Mouse (Mus musculus) left cerebral cortex, adult 11 months (tissue): ENCODE measurements at regions not wholly inside any gene's neighbourhood (a gene's known extent, or its start where the extent isn't known, plus 50 kb on each side); places are given as distances from the start of the nearest gene placed in this dataset.
A peak's percentile ranks its signal among the peaks of the same experiment; 100 is the strongest.

Experiments used
- DNase-seq: peaks from one replicate; pipeline ENCODE4 v3.0.0; 2022; ENCODE audit warnings: low spot score

GRCm38 (mm10) chr19:56102454-56103080 is 184.4 kb upstream of the Habp2 start:
- DNase-seq, result no peak

- no peak for DNase-seq
These were observed 181.9 kb upstream of the Habp2 start for GRCm38 (mm10) chr19:56105073-56105451.

DNA sequence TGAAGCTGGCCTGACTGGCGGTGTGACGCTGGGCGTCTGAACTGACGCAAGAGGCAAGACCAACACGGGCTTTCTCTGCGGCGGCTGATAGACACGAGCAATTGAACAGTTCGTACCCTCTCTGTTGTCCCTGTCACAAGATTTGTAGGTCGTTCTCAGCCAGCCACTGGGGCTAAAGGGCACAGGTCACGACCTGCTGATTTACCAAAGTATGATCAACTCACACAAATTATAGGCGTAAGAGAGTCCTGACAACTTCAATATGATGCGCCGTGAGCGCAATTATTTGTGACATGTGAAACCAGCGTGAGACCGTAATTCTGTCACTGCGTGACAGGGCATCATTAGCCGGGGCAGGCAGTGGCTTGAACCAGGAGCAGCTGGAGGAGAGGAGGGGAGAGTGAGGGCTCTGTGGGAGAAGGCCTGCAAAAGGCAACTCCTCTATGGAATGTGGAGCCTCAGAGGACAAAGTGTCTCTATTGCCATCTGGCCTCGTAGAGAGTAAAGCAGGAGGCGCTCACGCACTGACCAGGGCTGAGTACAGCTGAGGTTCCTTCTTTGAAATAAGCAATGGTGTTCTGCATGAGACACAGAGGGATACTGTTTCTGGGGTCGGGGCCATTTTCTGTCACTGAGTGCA is 181.4 kb upstream of the Habp2 start:
- DNase-seq, result no peak

DNA sequence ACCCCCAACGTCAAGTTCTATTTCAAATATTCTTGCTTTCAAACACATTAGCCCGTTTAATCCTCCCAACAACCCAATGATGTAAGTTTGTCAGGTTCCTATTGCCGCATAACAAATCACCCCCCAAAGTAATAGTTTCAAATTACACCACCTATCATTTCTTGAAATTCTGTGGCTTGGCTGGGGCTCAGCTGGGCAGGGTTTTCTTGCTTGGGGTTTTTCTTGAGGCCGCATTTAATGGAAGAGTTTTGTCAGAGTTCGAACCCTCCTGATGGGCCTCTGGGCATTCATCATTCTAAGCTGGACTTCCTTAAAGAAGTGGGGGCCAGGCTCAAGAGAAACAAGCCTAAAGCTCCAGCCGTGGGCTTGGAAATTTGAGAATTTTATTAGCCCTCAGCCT is 178.1 kb upstream of the Habp2 start:
- DNase-seq, result no peak

DNA sequence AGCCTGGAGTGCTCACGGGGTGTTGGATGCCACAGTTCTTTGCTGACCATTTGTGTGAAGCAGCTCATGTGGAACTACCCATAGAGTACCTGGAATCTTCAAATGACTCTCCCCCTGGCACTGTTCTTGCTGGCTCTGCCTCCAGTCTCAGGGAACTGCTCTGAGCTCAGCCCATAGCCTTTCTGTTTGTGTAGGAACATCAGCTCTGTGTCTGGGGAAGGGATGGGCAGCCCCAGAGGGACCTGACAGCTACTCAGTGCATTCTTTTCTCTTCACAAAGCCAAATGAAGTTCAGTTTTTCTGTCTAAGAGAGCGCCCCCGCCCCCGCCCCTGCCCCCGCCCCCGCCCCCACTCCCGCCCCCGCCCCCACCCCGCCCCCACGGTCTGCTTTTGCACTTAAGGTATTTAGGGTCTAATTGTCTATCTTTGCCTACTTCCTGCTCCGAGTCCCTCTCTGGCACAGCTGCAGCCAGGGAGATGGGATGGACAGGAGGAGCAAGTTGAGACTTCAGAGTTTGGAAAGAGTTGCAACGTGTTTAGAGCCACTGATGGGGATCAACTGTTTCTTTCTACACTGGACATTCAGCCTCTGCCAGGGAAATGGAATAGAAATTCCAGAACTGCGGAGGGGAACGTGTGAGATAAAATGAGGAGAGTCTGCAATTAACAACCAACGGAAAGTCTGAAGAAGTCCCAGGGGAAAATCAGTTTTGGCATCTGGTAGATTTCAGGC is 171.2 kb upstream of the Habp2 start:
- no peak for DNase-seq

GRCm38 (mm10) chr19:56116285-56116680 is 170.7 kb upstream of the Habp2 start:
- no peak for DNase-seq

DNA sequence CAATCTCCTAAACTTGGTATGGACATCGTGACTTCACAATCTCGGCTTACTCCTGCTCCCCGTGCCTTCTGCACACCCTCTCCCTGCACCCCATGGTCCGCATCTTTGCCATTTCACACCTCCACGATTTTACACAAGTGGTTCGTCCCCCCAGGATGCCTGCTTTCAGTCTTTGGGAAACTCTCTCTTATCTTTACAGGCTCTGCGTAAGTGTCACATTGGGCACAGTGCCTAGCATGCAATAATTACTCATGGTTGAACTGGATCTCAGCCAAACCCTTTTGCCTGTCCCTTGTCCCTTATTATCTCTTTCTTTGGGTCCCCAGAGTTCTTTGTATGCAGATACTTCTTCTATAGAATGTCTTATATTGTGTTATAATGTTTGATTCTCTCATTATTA is 166.2 kb upstream of the Habp2 start:
- DNase-seq, result no peak

GRCm38 (mm10) chr19:56122186-56122585 is 164.8 kb upstream of the Habp2 start:
- no peak for DNase-seq

GRCm38 (mm10) chr19:56131556-56131955 is 155.4 kb upstream of the Habp2 start:
- DNase-seq, result no peak

DNA sequence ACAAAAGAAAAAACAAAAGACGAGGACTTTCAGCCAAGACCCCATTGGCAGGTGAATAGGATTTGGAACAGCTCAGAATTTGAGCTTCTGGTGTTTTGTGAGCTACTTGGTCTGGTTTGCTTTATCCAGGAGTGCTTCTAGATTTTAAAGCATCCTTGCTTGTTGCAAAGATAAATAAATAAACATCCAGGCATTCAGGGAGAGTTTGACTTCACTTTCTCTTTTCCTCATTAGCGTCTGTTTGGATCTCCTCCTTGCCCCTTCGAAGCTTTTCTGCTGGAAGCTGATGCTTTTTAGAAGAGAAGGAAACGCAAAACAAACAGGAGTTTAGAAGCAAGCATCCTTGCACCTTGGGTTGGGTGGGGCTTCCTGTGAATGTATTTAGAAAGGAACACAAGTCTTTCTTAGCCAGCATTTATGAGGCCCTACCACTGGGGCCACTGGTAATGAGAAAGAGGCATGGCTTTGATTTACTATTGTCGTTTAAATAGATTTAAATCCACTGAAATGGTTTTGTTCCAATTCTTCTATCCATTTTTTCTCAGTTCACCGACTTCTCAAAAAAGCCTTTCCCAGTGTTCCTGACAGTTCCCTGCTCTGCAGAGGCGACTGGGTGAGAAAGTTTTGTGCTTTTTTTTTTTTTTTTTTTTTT is 153.9 kb upstream of the Habp2 start:
- DNase-seq, result no peak

DNA sequence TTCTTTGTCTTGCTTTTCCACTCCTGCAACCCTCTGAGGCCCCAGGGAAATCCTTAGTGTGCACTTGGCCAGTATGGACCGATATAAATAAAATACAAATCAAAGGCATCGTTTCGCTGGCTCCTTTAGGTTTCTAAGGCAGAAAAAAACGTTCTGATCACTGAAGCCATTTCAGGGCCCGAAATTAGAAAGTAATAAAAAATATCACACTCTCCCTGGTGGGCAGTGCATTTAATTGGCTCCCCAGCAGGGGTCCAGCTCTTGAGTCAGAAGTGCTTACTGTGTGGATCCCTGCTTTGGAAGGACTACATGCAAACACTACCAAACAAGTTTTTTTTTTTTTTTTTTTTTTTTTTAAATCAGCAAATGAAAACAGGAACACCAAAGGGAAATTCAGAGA is 153.4 kb upstream of the Habp2 start:
- DNase-seq, result no peak

GRCm38 (mm10) chr19:56134081-56134818 is 152.7 kb upstream of the Habp2 start:
- DNase-seq, result peak; percentile 48

DNA sequence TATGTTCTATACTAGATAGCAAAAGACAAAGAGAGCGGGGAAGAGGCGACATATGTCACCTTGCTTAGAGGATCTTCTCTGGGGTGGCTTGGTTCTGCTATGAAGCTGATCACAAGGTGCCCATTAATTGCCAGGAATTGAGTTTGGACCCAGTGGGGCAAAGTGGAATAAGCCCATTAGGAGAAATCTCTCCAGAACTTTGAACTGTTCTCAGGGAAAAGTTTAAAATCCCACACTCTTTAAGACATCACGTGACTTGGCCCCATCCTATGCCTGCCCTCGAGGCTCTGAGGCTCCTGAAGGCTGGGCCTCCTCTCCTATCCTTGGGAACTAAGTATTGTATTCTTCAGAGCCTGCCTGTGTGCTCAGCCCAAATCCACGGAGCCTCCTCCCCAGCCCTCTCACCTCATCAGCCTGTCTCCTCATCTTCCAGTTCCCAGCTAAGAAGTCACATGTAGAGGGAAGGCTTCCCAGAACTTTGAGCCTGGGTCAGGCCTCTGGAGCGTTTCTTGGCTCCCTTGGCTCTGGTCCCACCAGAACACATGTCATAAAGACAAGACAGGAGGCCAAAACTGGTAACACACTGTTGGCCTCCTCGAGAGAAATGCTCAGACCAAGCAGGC is 151.5 kb upstream of the Habp2 start:
- DNase-seq, result no peak

- no peak for DNase-seq
These were observed 146.4 kb upstream of the Habp2 start for GRCm38 (mm10) chr19:56140540-56140939.

DNA sequence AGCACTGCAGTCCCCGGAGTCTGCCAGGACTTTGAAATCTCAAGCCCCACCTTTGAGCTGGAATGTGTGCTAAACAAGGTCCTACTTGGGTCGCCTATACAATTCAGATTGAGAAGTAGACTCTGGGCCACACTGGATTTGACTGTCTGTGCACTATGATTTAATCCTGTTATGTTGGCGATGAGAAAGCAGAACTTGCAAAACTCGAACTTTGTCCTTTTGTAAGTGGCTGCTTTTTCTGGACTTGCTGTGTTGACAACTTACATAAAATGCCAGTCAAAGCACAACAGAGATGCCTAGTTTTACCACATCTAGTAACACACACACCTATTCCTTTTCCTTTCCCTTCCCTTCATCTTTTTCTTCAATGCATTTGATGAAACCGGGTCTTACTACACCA is 142.7 kb upstream of the Habp2 start:
- DNase-seq, result no peak

- DNase-seq, result no peak
These were observed 129.8 kb upstream of the Habp2 start for GRCm38 (mm10) chr19:56157120-56157519.

- no peak for DNase-seq
These were observed 124.8 kb upstream of the Habp2 start for GRCm38 (mm10) chr19:56162156-56162555.

DNA sequence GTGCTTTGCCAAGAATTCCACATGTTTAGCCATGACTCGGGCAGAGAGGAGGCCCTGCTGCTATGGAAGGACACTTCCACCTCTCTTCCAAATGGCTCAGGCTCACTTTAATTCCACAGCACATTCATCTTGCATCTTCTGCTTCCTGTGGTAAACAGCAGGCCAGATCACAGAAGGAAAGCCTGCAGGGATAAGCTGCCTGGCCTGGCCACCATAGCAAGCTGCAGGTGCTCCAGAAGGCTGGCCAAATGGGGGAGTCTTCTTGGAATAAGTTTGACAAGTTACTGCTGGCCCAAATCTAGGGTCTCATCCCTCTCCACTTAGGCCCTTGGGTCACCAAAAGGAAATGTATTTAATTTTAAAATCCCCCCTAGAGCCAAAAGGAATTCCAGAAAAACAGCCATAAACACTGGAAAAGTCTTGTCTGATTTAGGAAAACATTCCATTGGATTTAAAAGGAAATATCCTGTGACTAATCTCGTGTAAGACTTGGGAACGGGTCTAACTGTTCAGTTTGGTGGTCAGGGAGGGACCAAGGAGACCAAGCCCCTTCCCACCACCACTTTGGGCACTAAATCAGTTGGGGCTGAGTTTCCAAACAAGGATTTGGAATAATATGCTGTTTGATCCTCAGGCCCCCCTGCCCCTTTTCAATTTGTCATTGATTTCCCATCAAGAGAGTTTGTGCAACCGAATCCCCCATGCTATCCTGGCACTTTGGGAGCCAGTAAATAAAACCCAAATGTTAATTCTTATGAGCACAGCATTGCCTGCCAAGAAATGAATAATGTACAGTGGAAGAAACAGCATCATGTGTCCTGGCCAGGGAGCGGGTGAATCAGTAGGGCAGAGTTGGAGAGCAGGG is 117.6 kb upstream of the Habp2 start:
- DNase-seq, result no peak

GRCm38 (mm10) chr19:56169998-56170274 is 117.0 kb upstream of the Habp2 start:
- DNase-seq, result no peak

- DNase-seq, result no peak
These were observed 114.5 kb upstream of the Habp2 start for GRCm38 (mm10) chr19:56172454-56172853.

GRCm38 (mm10) chr19:56176059-56176458 is 110.9 kb upstream of the Habp2 start:
- DNase-seq, result no peak
